Mouse (Mus musculus) liver, adult 2 months (tissue): ENCODE results near the gene Cldn3.

Source experiments
- CTCF ChIP-seq: fragments of 200-500 bp; IDR thresholded peaks from 2 replicates; pipeline ENCODE4 v1.5.1; 2011; ENCODE audit warnings: low read depth, low read length, control low read depth
- POLR2A ChIP-seq: fragments of 200-500 bp; IDR thresholded peaks from 2 replicates; pipeline ENCODE4 v1.6.1; 2011; ENCODE audit warnings: low read length, control low read depth; ENCODE audit not compliant: insufficient read depth; ENCODE audit errors: extremely low read depth

- TF ChIP-seq POLR2A, result no peak
- TF ChIP-seq CTCF, result no peak
Observed at GRCm38 (mm10) chr5:134974921-134975320, 11.1 kb upstream of the Cldn3 start.
